Mouse (Mus musculus) bone marrow macrophage, adult 2 months (primary cell): Measurements from ENCODE around the gene Entpd6. TPM values are rescaled to one million over a fixed set of nuclear protein-coding genes. Genes with fewer than 3 reads are reported as not detected.

Experiments
- H3K27ac ChIP-seq: 2 replicates; pipeline ENCODE4 v1.5.1; 2012; ENCODE audit warnings: low read depth, low read length; ENCODE audit not compliant: insufficient read depth
- H3K4me1 ChIP-seq: 2 replicates; pipeline ENCODE4 v1.6.1; 2012; ENCODE audit warnings: low read length; ENCODE audit not compliant: control insufficient read depth, insufficient read depth
- H3K4me3 ChIP-seq: 2 replicates; pipeline ENCODE4 v1.5.1; 2012; ENCODE audit warnings: mild to moderate bottlenecking, low read length, moderate library complexity; ENCODE audit not compliant: insufficient read depth
- CTCF ChIP-seq: IDR thresholded peaks from 2 replicates; pipeline ENCODE4 v1.5.1; 2012; ENCODE audit warnings: low read depth, mild to moderate bottlenecking, low read length, moderate library complexity
- POLR2A ChIP-seq: IDR thresholded peaks from 2 replicates; pipeline ENCODE4 v1.6.1; 2012; ENCODE audit warnings: mild to moderate bottlenecking, low read depth, low read length, borderline replicate concordance
- polyA plus RNA-seq: library from polyadenylated mRNA; stranded (reverse); fragments of >200 nt; gene quantifications from 2 replicates; pipeline ENCODE4 v1.2.4, GENCODE M21; 2012; ENCODE audit not compliant: missing spikeins, insufficient read depth, insufficient read length

Gene Entpd6
- polyA plus RNA-seq, 1 experiment = 7.2 TPM

DNA sequence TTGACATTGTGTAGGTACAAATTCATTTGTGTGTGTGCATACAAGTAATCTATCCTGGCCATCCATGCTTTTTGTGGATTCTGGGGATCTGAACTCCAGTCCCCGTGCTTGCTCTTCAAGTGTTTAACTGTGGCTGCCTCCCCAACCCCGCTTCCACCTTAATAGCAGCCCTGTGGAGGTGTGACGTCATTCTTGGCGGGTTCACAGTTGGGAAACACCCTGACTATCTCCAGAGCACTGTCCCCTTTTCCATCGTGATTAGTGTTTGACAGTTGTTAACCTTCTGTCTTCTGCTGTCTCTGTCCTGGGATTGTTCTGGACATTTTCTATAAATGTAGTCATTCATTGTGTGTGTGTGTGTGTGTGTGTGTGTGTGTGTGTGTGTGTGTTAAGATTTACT, 61.8 kb downstream of the Entpd6 start:
- Histone ChIP-seq H3K4me1 (no peaks in the 10 kb centered on the region; the same call in 1 of the 2 replicates), H3K4me3 (no peak overlapping the region), H3K27ac (no peak overlapping the region)
- TF ChIP-seq POLR2A (no peak), CTCF (no peak)

DNA sequence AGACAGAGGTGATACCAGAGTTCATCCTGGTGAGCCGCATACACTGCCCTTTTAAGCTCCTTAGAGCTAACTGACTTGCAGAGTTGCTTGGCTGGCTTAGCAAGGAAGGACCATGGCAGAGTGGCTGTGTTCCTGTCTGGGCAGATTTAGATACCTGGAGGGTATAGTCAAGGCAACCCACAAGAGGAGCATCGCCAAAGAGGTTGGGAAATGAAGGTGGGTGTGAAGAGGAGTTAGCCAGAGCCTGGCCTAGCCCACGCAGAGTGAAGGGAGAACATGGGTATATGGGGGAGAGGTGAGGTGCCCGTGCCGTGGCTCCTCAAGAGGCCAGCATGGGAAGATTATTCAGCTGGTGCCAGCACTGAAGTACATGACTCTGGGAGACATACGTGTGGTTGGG, 64.0 kb downstream of the Entpd6 start:
- Histone ChIP-seq H3K4me1 (no peaks in the 10 kb centered on the region; the same call in 1 of the 2 replicates), H3K4me3 (no peak overlapping the region), H3K27ac (no peak overlapping the region)
- TF ChIP-seq POLR2A = no peak

DNA sequence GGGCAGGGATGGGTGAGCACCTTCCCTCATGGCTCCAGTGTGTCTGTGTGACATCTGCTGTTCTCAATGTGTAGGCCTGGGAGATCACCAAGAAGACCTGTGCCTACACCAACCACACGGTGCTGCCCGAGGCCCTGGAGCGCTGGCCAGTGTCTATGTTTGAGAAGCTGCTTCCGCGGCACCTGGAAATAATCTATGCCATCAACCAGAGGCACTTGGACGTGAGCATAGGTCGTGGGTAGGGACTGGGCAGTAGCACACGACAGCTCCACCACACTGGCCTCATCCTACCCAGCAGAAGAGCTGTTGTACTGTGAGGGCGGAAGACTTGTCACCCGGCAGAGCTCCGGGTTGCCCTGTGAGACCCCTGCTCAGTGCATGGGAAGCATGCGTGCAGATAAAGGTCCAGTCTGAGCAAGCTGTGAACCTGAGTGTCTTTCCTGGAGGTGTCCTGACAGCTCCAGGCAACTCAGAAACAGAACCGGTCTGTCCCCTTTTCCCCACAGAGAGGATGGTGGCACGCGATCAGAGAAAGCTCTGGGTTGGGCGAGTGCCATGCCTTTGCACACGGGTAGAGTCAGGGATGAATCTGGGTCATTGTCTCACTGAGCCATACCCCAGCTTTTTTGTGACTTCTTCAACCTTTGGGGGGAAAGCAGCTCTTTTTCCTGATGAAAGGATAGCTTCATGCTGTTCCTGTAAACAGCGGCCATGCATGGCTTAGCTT, 68.0 kb downstream of the Entpd6 start:
- TF ChIP-seq CTCF = no peak
- TF ChIP-seq POLR2A = no peak
- Histone ChIP-seq H3K27ac (no peak overlapping the region), H3K4me3 (no peak overlapping the region), H3K4me1 (0 out of 2 replicates have a peak, but pooled peaks cover 5% of the 10 kb centered on the region)

DNA sequence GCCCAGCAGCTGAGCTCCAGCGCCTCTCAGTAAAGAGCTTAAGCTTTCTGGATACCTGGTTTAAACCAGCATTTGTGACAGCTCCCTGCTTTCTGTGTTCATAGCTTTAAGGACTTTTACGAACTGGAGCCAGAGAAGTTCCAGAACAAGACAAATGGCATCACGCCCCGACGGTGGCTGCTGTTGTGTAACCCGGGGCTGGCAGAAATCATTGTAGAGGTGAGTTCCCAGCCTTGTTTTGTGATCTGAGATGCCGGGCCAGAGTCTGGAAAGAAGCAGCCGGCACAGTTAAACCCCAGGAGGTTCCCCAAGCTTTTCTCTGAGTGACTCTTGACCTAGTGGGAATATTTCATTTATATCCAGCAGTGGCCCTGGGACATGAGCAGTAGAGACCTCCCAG, 69.9 kb downstream of the Entpd6 start:
- Histone ChIP-seq H3K4me1 (peaks cover 10% of the 10 kb centered on the region), H3K27ac (no peak overlapping the region), H3K4me3 (no peak overlapping the region)
- TF ChIP-seq CTCF (no peak), POLR2A (no peak)

DNA sequence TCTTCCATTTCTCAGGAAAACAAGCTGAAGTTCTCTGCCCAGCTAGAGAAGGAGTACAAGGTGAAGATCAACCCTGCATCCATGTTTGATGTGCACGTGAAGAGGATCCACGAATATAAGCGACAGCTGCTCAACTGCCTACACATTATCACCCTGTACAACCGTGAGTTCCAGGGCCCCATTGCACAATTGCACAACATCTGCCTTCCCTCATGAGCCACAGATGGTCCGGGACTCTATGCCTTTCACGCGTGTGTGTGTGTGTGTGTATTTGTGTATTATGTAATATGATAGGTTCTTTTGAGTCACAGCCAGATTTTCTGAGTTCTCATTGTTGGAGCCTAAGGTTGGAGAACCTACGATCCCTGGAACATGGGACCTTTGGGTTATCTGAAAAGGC, 71.9 kb downstream of the Entpd6 start:
- Histone ChIP-seq H3K27ac (no peak overlapping the region), H3K4me3 (no peak overlapping the region), H3K4me1 (peaks cover 10% of the 10 kb centered on the region)
- TF ChIP-seq CTCF (no peak), POLR2A (no peak)

Other genes with a start within 250 kb of the Entpd6 start
- gene Cst7, start 178.6 kb upstream of the Entpd6 start, polyA plus RNA-seq = not detected in 2 replicates
- gene Apmap, start 140.5 kb upstream of the Entpd6 start, polyA plus RNA-seq = 21.4 and 22.1 TPM in 2 replicates
- gene Acss1, start 80.5 kb upstream of the Entpd6 start, polyA plus RNA-seq = 9.4 and 9.5 TPM in 2 replicates
- not detected in 2 replicates for gene Vsx1, start 59.7 kb upstream of the Entpd6 start, polyA plus RNA-seq
- 24.3 and 33.9 TPM in 2 replicates for gene Pygb, start 37.7 kb downstream of the Entpd6 start, polyA plus RNA-seq
- gene Abhd12, start 155.7 kb downstream of the Entpd6 start, polyA plus RNA-seq = 405 and 430 TPM in 2 replicates
- 13.4 and 16.9 TPM in 2 replicates for gene Gins1, start 156.4 kb downstream of the Entpd6 start, polyA plus RNA-seq